Mouse (Mus musculus): ENCODE results near the gene Usp7. TPM values are rescaled to one million over a fixed set of nuclear protein-coding genes. Genes with fewer than 3 reads are reported as not detected.

Usp7 gene
- total and polyA plus RNA-seq, 3 experiments = 94.2 to 425 (median 101) TPM

DNA sequence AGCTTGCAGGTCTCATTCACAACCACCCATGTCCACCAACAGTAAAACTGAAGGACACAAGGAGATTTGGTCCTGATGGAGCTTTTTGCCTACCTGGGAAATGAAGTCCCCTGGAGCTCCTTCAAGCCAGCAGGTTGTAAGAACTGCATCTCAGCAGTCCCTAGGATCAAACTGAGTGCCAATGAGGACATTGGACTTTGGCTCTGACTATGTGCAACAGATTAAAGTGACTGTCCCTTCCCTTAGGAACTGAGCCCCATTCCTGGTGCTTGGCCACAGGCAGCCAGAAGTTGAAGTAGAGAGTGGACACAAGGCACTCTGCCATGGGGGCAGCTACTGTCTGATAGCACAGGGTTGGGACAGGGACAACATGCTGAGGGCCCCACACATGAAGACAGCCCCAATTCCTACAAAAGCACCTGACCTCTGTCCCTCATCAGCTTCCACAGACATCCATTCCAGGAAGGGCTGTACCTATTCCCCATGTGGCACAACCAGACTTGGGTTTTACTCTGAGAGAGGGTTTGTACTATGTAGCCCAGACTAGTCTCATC is 104.5 kb downstream of the Usp7 start:
- Histone ChIP-seq H3K4me3 (ENCODE audit: control insufficient read depth in 1 of 2, insufficient read depth in 1 of 2, low read depth in 2 of 2, low read length in 2 of 2) (no peak overlapping the region), H3K4me1 (ENCODE audit: control insufficient read depth in 1 of 2, insufficient read depth in 2 of 2, low read length in 2 of 2) (peaks cover 0 to 16% of the 10 kb centered on the region in 2 experiments; a peak in 2 of 4 replicates), H3K27ac (ENCODE audit: control insufficient read depth, low read depth, low read length) (peak overlapping the region; percentile 51), H3K9me3 (replicated peaks; ENCODE audit: insufficient read depth, low read length) (no peaks in the 10 kb centered on the region), H3K36me3 (ENCODE audit: control insufficient read depth in 1 of 2, insufficient read depth in 2 of 2, low read length in 2 of 2) (peaks cover 7 to 11% of the 10 kb centered on the region in 2 experiments; a peak in 3 of 4 replicates), H3K79me2 (ENCODE audit: control insufficient read depth, insufficient read depth, low read length, poor library complexity) (no peaks in the 10 kb centered on the region), H3K9ac (ENCODE audit: control insufficient read depth, low read depth, low read length, poor library complexity, severe bottlenecking) (peak overlapping the region; percentile 8; the same call in 1 of the 2 replicates), H3K27me3 (ENCODE audit: control insufficient read depth in 1 of 2, insufficient read depth in 2 of 2, low read length in 2 of 2) (no peaks in the 10 kb centered on the region)
- TF ChIP-seq E2F4 (IDR thresholded peaks at IDR 0.05; ENCODE audit: borderline replicate concordance, low read depth, low read length) = no peak
- no peak for TF ChIP-seq UBTF (IDR thresholded peaks at IDR 0.05; ENCODE audit: borderline replicate concordance, insufficient read depth, low read depth, low read length)
- no peak for TF ChIP-seq CHD1 (IDR thresholded peaks at IDR 0.05; ENCODE audit: low read depth, low read length)
- TF ChIP-seq EP300 (IDR thresholded peaks at IDR 0.05; ENCODE audit: low read depth in 1 of 2, low read length in 2 of 2) = no peak
- TF ChIP-seq ZMIZ1 (IDR thresholded peaks at IDR 0.05; ENCODE audit: low read depth, low read length) = no peak
- TF ChIP-seq ZKSCAN1 (IDR thresholded peaks at IDR 0.05; ENCODE audit: low read depth, low read length) = no peak
- no peak; the same call in 1 of the 2 replicates for TF ChIP-seq POLR2AphosphoS2 (IDR thresholded peaks at IDR 0.05; ENCODE audit: low read length)
- DNase-seq (ENCODE audit: low read depth, low spot score) = no peak

- peak overlapping the region; percentile 51 for H3K27ac ChIP-seq (ENCODE audit: control insufficient read depth, low read depth, low read length)
- TF ChIP-seq TCF12 (IDR thresholded peaks at IDR 0.05; ENCODE audit: low read depth, low read length) (peak; percentile 91), SIN3A (IDR thresholded peaks at IDR 0.05; ENCODE audit: low read length) (peak; percentile 58), USF2 (IDR thresholded peaks at IDR 0.05; ENCODE audit: borderline replicate concordance in 1 of 2, insufficient read depth in 1 of 2, low read depth in 1 of 2, low read length in 2 of 2) (no peak), POLR2A (IDR thresholded peaks at IDR 0.05; ENCODE audit: control insufficient read depth in 1 of 2, insufficient read depth in 1 of 2, low read depth in 1 of 2, low read length in 2 of 2, poor library complexity in 1 of 2) (peak in 1 of 2 experiments; percentile 12; a peak in 1 of 4 replicates), ZMIZ1 (IDR thresholded peaks at IDR 0.05; ENCODE audit: low read depth, low read length) (no peak), NELFE (IDR thresholded peaks at IDR 0.05; ENCODE audit: low read depth, low read length) (no peak), RAD21 (IDR thresholded peaks at IDR 0.05; ENCODE audit: low read depth, low read length) (no peak), EP300 (IDR thresholded peaks at IDR 0.05; ENCODE audit: low read depth in 1 of 2, low read length in 2 of 2) (peak; percentile 75 to 89), RCOR1 (IDR thresholded peaks at IDR 0.05; ENCODE audit: low read depth, low read length) (0 out of 2 replicates have a peak, but pooled peaks have one; percentile 38), ETS1 (IDR thresholded peaks at IDR 0.05; ENCODE audit: low read depth, low read length) (peak; percentile 53; the same call in 1 of the 2 replicates), POLR2AphosphoS2 (IDR thresholded peaks at IDR 0.05; ENCODE audit: low read length) (peak; percentile 64; the same call in 1 of the 2 replicates), GATA1 (IDR thresholded peaks at IDR 0.05; ENCODE audit: low read depth, low read length) (peak; percentile 84), ZKSCAN1 (IDR thresholded peaks at IDR 0.05; ENCODE audit: low read depth, low read length) (no peak), TAL1 (IDR thresholded peaks at IDR 0.05; ENCODE audit: low read length) (peak; percentile 69), MXI1 (IDR thresholded peaks at IDR 0.05; ENCODE audit: low read depth, low read length) (peak; percentile 30; the same call in 1 of the 2 replicates), MAZ (IDR thresholded peaks at IDR 0.05; ENCODE audit: low read depth, low read length) (peak; percentile 33; the same call in 1 of the 2 replicates), BHLHE40 (IDR thresholded peaks at IDR 0.05; ENCODE audit: borderline replicate concordance, low read depth, low read length) (0 out of 2 replicates have a peak, but pooled peaks have one; percentile 8)
- peaks cover 7 to 11% of the 10 kb centered on the region in 2 experiments; a peak in 3 of 4 replicates for H3K36me3 ChIP-seq (ENCODE audit: control insufficient read depth in 1 of 2, insufficient read depth in 2 of 2, low read length in 2 of 2)
- no peaks in the 10 kb centered on the region for H3K79me2 ChIP-seq (ENCODE audit: control insufficient read depth, insufficient read depth, low read length, poor library complexity)
- no peak overlapping the region for H3K4me3 ChIP-seq (ENCODE audit: control insufficient read depth in 1 of 2, insufficient read depth in 1 of 2, low read depth in 2 of 2, low read length in 2 of 2)
- no peaks in the 10 kb centered on the region for H3K27me3 ChIP-seq (ENCODE audit: control insufficient read depth in 1 of 2, insufficient read depth in 2 of 2, low read length in 2 of 2)
- no peaks in the 10 kb centered on the region for H3K9me3 ChIP-seq (replicated peaks; ENCODE audit: insufficient read depth, low read length)
- peak overlapping the region; percentile 38 for H3K9ac ChIP-seq (ENCODE audit: control insufficient read depth, low read depth, low read length, poor library complexity, severe bottlenecking)
- DNase-seq (ENCODE audit: low read depth, low spot score) = peak; percentile 74
- H3K4me1 ChIP-seq (ENCODE audit: control insufficient read depth in 1 of 2, insufficient read depth in 2 of 2, low read length in 2 of 2) = peaks cover 0 to 16% of the 10 kb centered on the region in 2 experiments; a peak in 2 of 4 replicates
Measured at GRCm38 (mm10) chr16:8686871-8687535, 105.1 kb downstream of the Usp7 start.

All from MEL (cell line).